Mouse (Mus musculus): Measurements from ENCODE around the gene 4933427D14Rik. TPM values are rescaled to one million over a fixed set of nuclear protein-coding genes. Genes with fewer than 3 reads are reported as not detected.

4933427D14Rik gene
- polyA plus RNA-seq, 1 experiment from 2014 or later: 2.9 TPM

Other genes starting within 250 kb of the 4933427D14Rik start
- 0.05 and 0.14 TPM in 2 replicates for gene Aipl1, start 169.9 kb downstream of the 4933427D14Rik start, polyA plus RNA-seq (2015; fragmentation: Nextera tagmentation; extraction: Ambion mirVana)
- gene Pimreg, start 165.4 kb downstream of the 4933427D14Rik start, polyA plus RNA-seq (2015; fragmentation: Nextera tagmentation; extraction: Ambion mirVana): 18.5 and 20.6 TPM in 2 replicates
- gene Pitpnm3, start 71.7 kb downstream of the 4933427D14Rik start, polyA plus RNA-seq (2015; fragmentation: Nextera tagmentation; extraction: Ambion mirVana): 0.03 TPM in 1 of 2 replicates, not detected in the other
- not detected in 2 replicates for gene Gm43951, start 619 bp downstream of the 4933427D14Rik start, polyA plus RNA-seq (2015; fragmentation: Nextera tagmentation; extraction: Ambion mirVana)
- 67.1 and 69.1 TPM in 2 replicates for gene Txndc17, start 88 bp upstream of the 4933427D14Rik start, polyA plus RNA-seq (2015; fragmentation: Nextera tagmentation; extraction: Ambion mirVana)
- gene Med31, start 8.1 kb upstream of the 4933427D14Rik start, polyA plus RNA-seq (2015; fragmentation: Nextera tagmentation; extraction: Ambion mirVana): 11.9 and 12.3 TPM in 2 replicates
- not detected in 2 replicates for gene Slc13a5, start 59.8 kb upstream of the 4933427D14Rik start, polyA plus RNA-seq (2015; fragmentation: Nextera tagmentation; extraction: Ambion mirVana)
- gene Xaf1, start 94.2 kb upstream of the 4933427D14Rik start, polyA plus RNA-seq (2015; fragmentation: Nextera tagmentation; extraction: Ambion mirVana): 4.0 and 4.1 TPM in 2 replicates
- gene Fbxo39, start 107.0 kb upstream of the 4933427D14Rik start, polyA plus RNA-seq (2015; fragmentation: Nextera tagmentation; extraction: Ambion mirVana): not detected in 2 replicates
- not detected in 2 replicates for gene Tekt1, start 155.0 kb upstream of the 4933427D14Rik start, polyA plus RNA-seq (2015; fragmentation: Nextera tagmentation; extraction: Ambion mirVana)
- 4.2 and 4.5 TPM in 2 replicates for gene Smtnl2, start 204.3 kb upstream of the 4933427D14Rik start, polyA plus RNA-seq (2015; fragmentation: Nextera tagmentation; extraction: Ambion mirVana)
- gene Ggt6, start 228.1 kb upstream of the 4933427D14Rik start, polyA plus RNA-seq (2015; fragmentation: Nextera tagmentation; extraction: Ambion mirVana): 0.32 and 0.36 TPM in 2 replicates
- gene Mybbp1a, start 233.9 kb upstream of the 4933427D14Rik start, polyA plus RNA-seq (2015; fragmentation: Nextera tagmentation; extraction: Ambion mirVana): 66.0 and 70.7 TPM in 2 replicates

Measured in liver, embryonic 15.5 days (tissue).